Mouse (Mus musculus): ENCODE measurements around the gene Bub3.

Gene Bub3

GRCm38 (mm10) chr7:131556116-131556515, 3.9 kb upstream of the Bub3 start:
- no peak for DNase-seq (ENCODE audit: low spot score in 2 of 2)

GRCm38 (mm10) chr7:131556541-131557271, 3.3 kb upstream of the Bub3 start:
- DNase-seq (ENCODE audit: low spot score in 2 of 2): no peak

- DNase-seq (ENCODE audit: low spot score in 2 of 2): no peak
These were observed 2.3 kb upstream of the Bub3 start for GRCm38 (mm10) chr7:131557751-131558150.

- no peak for DNase-seq (ENCODE audit: low spot score in 2 of 2)
These were observed 648 bp downstream of the Bub3 start for GRCm38 (mm10) chr7:131560697-131561042.

- no peak for DNase-seq (ENCODE audit: low spot score in 2 of 2)
These were observed 15.2 kb downstream of the Bub3 start for GRCm38 (mm10) chr7:131575246-131575645.

GRCm38 (mm10) chr7:131582178-131582577, 22.2 kb downstream of the Bub3 start:
- no peak for DNase-seq (ENCODE audit: low spot score in 2 of 2)

GRCm38 (mm10) chr7:131585551-131585950, 25.5 kb downstream of the Bub3 start:
- DNase-seq (ENCODE audit: low spot score in 2 of 2): no peak

GRCm38 (mm10) chr7:131597779-131598482, 37.9 kb downstream of the Bub3 start:
- DNase-seq (ENCODE audit: low spot score in 2 of 2): no peak

GRCm38 (mm10) chr7:131598483-131598824, 38.4 kb downstream of the Bub3 start:
- DNase-seq (ENCODE audit: low spot score in 2 of 2): no peak

GRCm38 (mm10) chr7:131602106-131602505, 42.1 kb downstream of the Bub3 start:
- no peak for DNase-seq (ENCODE audit: low spot score in 2 of 2)

GRCm38 (mm10) chr7:131603186-131603585, 43.2 kb downstream of the Bub3 start:
- no peak for DNase-seq (ENCODE audit: low spot score in 2 of 2)

GRCm38 (mm10) chr7:131604946-131605345, 44.9 kb downstream of the Bub3 start:
- no peak for DNase-seq (ENCODE audit: low spot score in 2 of 2)

- no peak for DNase-seq (ENCODE audit: low spot score in 2 of 2)
These were observed 45.5 kb downstream of the Bub3 start for GRCm38 (mm10) chr7:131605481-131605880.

- DNase-seq (ENCODE audit: low spot score in 2 of 2): no peak
These were observed 48.0 kb downstream of the Bub3 start for GRCm38 (mm10) chr7:131608049-131608448.

GRCm38 (mm10) chr7:131609677-131610076, 49.7 kb downstream of the Bub3 start:
- no peak for DNase-seq (ENCODE audit: low spot score in 2 of 2)
